Mouse (Mus musculus): ENCODE data around the gene Lhfp. TPM values are rescaled to one million over a fixed set of nuclear protein-coding genes. Genes with fewer than 3 reads are reported as not detected.
"Not testable (repeated sequence)": the region's sequence is repeated elsewhere in the genome, so short reads cannot be mapped to it uniquely, and the experiment has no call there.

Lhfp gene
- polyA plus RNA-seq, 1 experiment from 2014 or later: 39.9 TPM

GRCm38 (mm10) chr3:53109879-53110278 lies 68.6 kb downstream of the Lhfp start:
- Histone ChIP-seq H3K36me3 (ENCODE audit: control insufficient read depth, insufficient read depth, low read length) (no peaks in the 10 kb centered on the region), H3K4me2 (ENCODE audit: low read length) (no peak overlapping the region), H3K9me3 (ENCODE audit: control insufficient read depth, low read length) (peaks cover 4% of the 10 kb centered on the region), H3K4me1 (replicated peaks; ENCODE audit: control insufficient read depth, insufficient read depth, low read length) (0 out of 2 replicates have a peak, but pooled peaks cover 2% of the 10 kb centered on the region), H3K4me3 (ENCODE audit: low read depth, low read length) (no peak overlapping the region), H3K27me3 (replicated peaks; ENCODE audit: control insufficient read depth, insufficient read depth, low read length) (no peaks in the 10 kb centered on the region), H3K27ac (ENCODE audit: low read depth) (no peak overlapping the region), H3K9ac (ENCODE audit: low read length) (no peak overlapping the region)
- DNase-seq (ENCODE audit: low spot score) (no peak), ATAC-seq (replicated peaks; ENCODE audit: low FRiP score, low TSS enrichment, low read depth) (no peak)
- 27% methylated on average over 3 of the region's 3 CpGs for WGBS

- ATAC-seq (replicated peaks; ENCODE audit: low FRiP score, low TSS enrichment, low read depth) (no peak), DNase-seq (ENCODE audit: low spot score) (no peak)
- 96% methylated on average over 7 of the region's 7 CpGs for WGBS
- H3K4me1 ChIP-seq (replicated peaks; ENCODE audit: control insufficient read depth, insufficient read depth, low read length): no peaks in the 10 kb centered on the region
- no peak overlapping the region for H3K9ac ChIP-seq (ENCODE audit: low read length)
- no peaks in the 10 kb centered on the region for H3K36me3 ChIP-seq (ENCODE audit: control insufficient read depth, insufficient read depth, low read length)
- no peak overlapping the region for H3K4me3 ChIP-seq (ENCODE audit: low read depth, low read length)
- H3K9me3 ChIP-seq (ENCODE audit: control insufficient read depth, low read length): peaks cover 4% of the 10 kb centered on the region
- H3K4me2 ChIP-seq (ENCODE audit: low read length): no peak overlapping the region
- no peaks in the 10 kb centered on the region for H3K27me3 ChIP-seq (replicated peaks; ENCODE audit: control insufficient read depth, insufficient read depth, low read length)
- H3K27ac ChIP-seq (ENCODE audit: low read depth): no peak overlapping the region
Observed at GRCm38 (mm10) chr3:53112048-53112447, 70.7 kb downstream of the Lhfp start.

- ATAC-seq (replicated peaks; ENCODE audit: low FRiP score, low TSS enrichment, low read depth); H3K9ac ChIP-seq (ENCODE audit: low read length); H3K4me1 ChIP-seq (replicated peaks; ENCODE audit: control insufficient read depth, insufficient read depth, low read length); H3K4me2 ChIP-seq (ENCODE audit: low read length); H3K27me3 ChIP-seq (replicated peaks; ENCODE audit: control insufficient read depth, insufficient read depth, low read length); H3K36me3 ChIP-seq (ENCODE audit: control insufficient read depth, insufficient read depth, low read length); H3K27ac ChIP-seq (ENCODE audit: low read depth); DNase-seq (ENCODE audit: low spot score); H3K9me3 ChIP-seq (ENCODE audit: control insufficient read depth, low read length); H3K4me3 ChIP-seq (ENCODE audit: low read depth, low read length): not testable (repeated sequence)
- 59% methylated on average over 4 of the region's 9 CpGs for WGBS
Observed at GRCm38 (mm10) chr3:53118755-53119154, 77.4 kb downstream of the Lhfp start.

DNA sequence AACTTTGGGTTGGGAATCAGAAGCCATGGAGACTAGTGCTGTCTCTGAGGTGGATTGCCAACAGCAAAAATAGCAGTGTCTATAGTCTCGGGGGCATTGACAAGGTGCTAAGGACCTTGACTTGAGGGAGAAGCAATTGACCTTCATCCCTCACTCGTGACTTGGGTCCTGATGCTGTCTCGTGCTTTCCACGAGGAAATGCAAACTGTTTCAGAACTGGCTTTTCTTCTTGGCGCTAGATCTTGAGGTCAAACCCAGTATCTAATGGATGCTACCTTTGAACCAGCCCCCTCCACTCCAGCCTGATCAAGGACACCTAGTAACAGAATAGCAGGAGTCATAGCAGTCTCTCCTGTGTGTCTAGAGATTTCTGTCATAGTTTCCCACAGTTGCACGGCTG lies 78.7 kb downstream of the Lhfp start:
- 95% methylated on average over 6 of the region's 6 CpGs for WGBS
- Histone ChIP-seq H3K9me3 (ENCODE audit: control insufficient read depth, low read length) (no peaks in the 10 kb centered on the region), H3K4me3 (ENCODE audit: low read depth, low read length) (no peak overlapping the region), H3K4me2 (ENCODE audit: low read length) (no peak overlapping the region), H3K36me3 (ENCODE audit: control insufficient read depth, insufficient read depth, low read length) (no peaks in the 10 kb centered on the region), H3K27ac (ENCODE audit: low read depth) (no peak overlapping the region), H3K9ac (ENCODE audit: low read length) (no peak overlapping the region), H3K27me3 (replicated peaks; ENCODE audit: control insufficient read depth, insufficient read depth, low read length) (no peaks in the 10 kb centered on the region), H3K4me1 (replicated peaks; ENCODE audit: control insufficient read depth, insufficient read depth, low read length) (no peaks in the 10 kb centered on the region)
- DNase-seq (ENCODE audit: low spot score) (no peak), ATAC-seq (replicated peaks; ENCODE audit: low FRiP score, low TSS enrichment, low read depth) (no peak)

DNA sequence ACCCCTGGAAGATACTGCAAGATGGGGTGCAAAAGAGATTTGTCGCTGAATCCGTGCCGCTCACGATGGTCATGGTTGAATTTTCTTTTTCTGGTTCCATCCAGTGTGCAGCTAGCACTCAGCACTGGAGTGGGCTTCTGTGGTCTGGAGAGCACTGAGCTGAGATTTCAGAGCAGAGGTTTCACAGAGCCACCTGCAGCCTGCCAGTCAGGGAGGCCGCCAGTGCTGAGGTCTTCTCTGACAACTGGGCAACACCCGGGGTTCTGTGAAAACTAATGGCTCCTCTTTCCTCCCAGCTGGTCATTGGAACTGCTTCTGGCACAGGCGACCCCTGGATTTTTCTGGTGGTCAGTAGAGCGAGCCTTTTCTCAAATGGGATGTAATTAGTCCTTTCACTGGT lies 84.2 kb downstream of the Lhfp start:
- DNase-seq (ENCODE audit: low spot score): no peak
- ATAC-seq (replicated peaks; ENCODE audit: low FRiP score, low TSS enrichment, low read depth): no peak
- 64% methylated on average over 8 of the region's 8 CpGs for WGBS

GRCm38 (mm10) chr3:53138785-53139184 lies 97.5 kb downstream of the Lhfp start:
- WGBS: 91% methylated on average over 2 of the region's 2 CpGs
- H3K4me3 ChIP-seq (ENCODE audit: low read depth, low read length): no peak overlapping the region
- H3K9me3 ChIP-seq (ENCODE audit: control insufficient read depth, low read length): peaks cover 3% of the 10 kb centered on the region; the same call in 1 of the 2 replicates
- no peaks in the 10 kb centered on the region for H3K27me3 ChIP-seq (replicated peaks; ENCODE audit: control insufficient read depth, insufficient read depth, low read length)
- no peaks in the 10 kb centered on the region for H3K36me3 ChIP-seq (ENCODE audit: control insufficient read depth, insufficient read depth, low read length)
- DNase-seq (ENCODE audit: low spot score): no peak
- no peak overlapping the region for H3K27ac ChIP-seq (ENCODE audit: low read depth)
- H3K4me2 ChIP-seq (ENCODE audit: low read length): no peak overlapping the region
- H3K9ac ChIP-seq (ENCODE audit: low read length): no peak overlapping the region
- ATAC-seq (replicated peaks; ENCODE audit: low FRiP score, low TSS enrichment, low read depth): no peak
- no peaks in the 10 kb centered on the region for H3K4me1 ChIP-seq (replicated peaks; ENCODE audit: control insufficient read depth, insufficient read depth, low read length)

More for the DNA sequence above, 84.2 kb downstream of the Lhfp start:
- H3K27me3 ChIP-seq (replicated peaks; ENCODE audit: control insufficient read depth, insufficient read depth, low read length): no peaks in the 10 kb centered on the region
- no peak overlapping the region for H3K4me3 ChIP-seq (ENCODE audit: low read depth, low read length)
- no peak overlapping the region for H3K4me2 ChIP-seq (ENCODE audit: low read length)
- no peaks in the 10 kb centered on the region for H3K36me3 ChIP-seq (ENCODE audit: control insufficient read depth, insufficient read depth, low read length)
- H3K9ac ChIP-seq (ENCODE audit: low read length): no peak overlapping the region
- H3K9me3 ChIP-seq (ENCODE audit: control insufficient read depth, low read length): no peaks in the 10 kb centered on the region
- H3K4me1 ChIP-seq (replicated peaks; ENCODE audit: control insufficient read depth, insufficient read depth, low read length): no peaks in the 10 kb centered on the region
- no peak overlapping the region for H3K27ac ChIP-seq (ENCODE audit: low read depth)

GRCm38 (mm10) chr3:53139205-53139604 lies 97.9 kb downstream of the Lhfp start:
- Histone ChIP-seq H3K4me2 (ENCODE audit: low read length) (no peak overlapping the region), H3K9ac (ENCODE audit: low read length) (no peak overlapping the region), H3K36me3 (ENCODE audit: control insufficient read depth, insufficient read depth, low read length) (no peaks in the 10 kb centered on the region), H3K4me1 (replicated peaks; ENCODE audit: control insufficient read depth, insufficient read depth, low read length) (no peaks in the 10 kb centered on the region), H3K9me3 (ENCODE audit: control insufficient read depth, low read length) (peaks cover 3% of the 10 kb centered on the region; the same call in 1 of the 2 replicates), H3K4me3 (ENCODE audit: low read depth, low read length) (no peak overlapping the region), H3K27ac (ENCODE audit: low read depth) (no peak overlapping the region), H3K27me3 (replicated peaks; ENCODE audit: control insufficient read depth, insufficient read depth, low read length) (no peaks in the 10 kb centered on the region)
- ATAC-seq (replicated peaks; ENCODE audit: low FRiP score, low TSS enrichment, low read depth): no peak
- no peak for DNase-seq (ENCODE audit: low spot score)

DNA sequence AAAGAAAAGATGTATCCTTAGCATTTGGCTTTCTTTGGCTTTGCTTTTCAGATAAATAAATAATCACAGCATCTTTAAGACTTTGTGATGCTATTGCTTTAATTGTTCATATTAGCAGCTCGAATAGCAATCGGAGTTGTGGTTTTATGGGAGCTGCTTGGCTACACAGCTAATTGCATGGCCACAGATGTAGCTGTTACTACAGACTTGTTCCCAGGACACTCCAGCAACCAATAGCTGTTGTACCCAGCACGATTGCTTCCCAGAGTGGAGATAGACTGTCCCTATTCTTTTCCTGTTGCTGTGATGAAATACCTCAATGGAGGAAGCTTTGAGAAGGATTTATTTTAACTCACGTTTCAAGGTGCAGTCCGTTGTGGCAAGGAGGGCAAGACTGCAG lies 98.3 kb downstream of the Lhfp start:
- H3K27me3 ChIP-seq (replicated peaks; ENCODE audit: control insufficient read depth, insufficient read depth, low read length): no peaks in the 10 kb centered on the region
- 84% methylated on average over 5 of the region's 5 CpGs for WGBS
- H3K27ac ChIP-seq (ENCODE audit: low read depth): no peak overlapping the region
- H3K9me3 ChIP-seq (ENCODE audit: control insufficient read depth, low read length): peaks cover 3% of the 10 kb centered on the region; the same call in 1 of the 2 replicates
- H3K36me3 ChIP-seq (ENCODE audit: control insufficient read depth, insufficient read depth, low read length): no peaks in the 10 kb centered on the region
- H3K4me2 ChIP-seq (ENCODE audit: low read length): no peak overlapping the region
- no peaks in the 10 kb centered on the region for H3K4me1 ChIP-seq (replicated peaks; ENCODE audit: control insufficient read depth, insufficient read depth, low read length)
- no peak overlapping the region for H3K4me3 ChIP-seq (ENCODE audit: low read depth, low read length)
- no peak overlapping the region for H3K9ac ChIP-seq (ENCODE audit: low read length)
- ATAC-seq (replicated peaks; ENCODE audit: low FRiP score, low TSS enrichment, low read depth) (no peak), DNase-seq (ENCODE audit: low spot score) (no peak)

GRCm38 (mm10) chr3:53142528-53142927 lies 101.2 kb downstream of the Lhfp start:
- H3K4me1 ChIP-seq (replicated peaks; ENCODE audit: control insufficient read depth, insufficient read depth, low read length): no peaks in the 10 kb centered on the region
- H3K9ac ChIP-seq (ENCODE audit: low read length): no peak overlapping the region
- no peak for ATAC-seq (replicated peaks; ENCODE audit: low FRiP score, low TSS enrichment, low read depth)
- H3K4me2 ChIP-seq (ENCODE audit: low read length): no peak overlapping the region
- no peak overlapping the region for H3K4me3 ChIP-seq (ENCODE audit: low read depth, low read length)
- H3K9me3 ChIP-seq (ENCODE audit: control insufficient read depth, low read length): no peaks in the 10 kb centered on the region
- no peak for DNase-seq (ENCODE audit: low spot score)
- H3K27ac ChIP-seq (ENCODE audit: low read depth): no peak overlapping the region
- H3K27me3 ChIP-seq (replicated peaks; ENCODE audit: control insufficient read depth, insufficient read depth, low read length): no peaks in the 10 kb centered on the region
- no peaks in the 10 kb centered on the region for H3K36me3 ChIP-seq (ENCODE audit: control insufficient read depth, insufficient read depth, low read length)
- WGBS: 81% methylated on average over 9 of the region's 9 CpGs
